Mouse (Mus musculus): ENCODE measurements around the gene Nrsn2.

Nrsn2 gene

GRCm38 (mm10) chr2:152337591-152338212 lies 38.7 kb downstream of the Nrsn2 start:
- TF ChIP-seq GATA4 (IDR thresholded peaks at IDR 0.05; ENCODE audit: insufficient replicate concordance, low read length): no peak

GRCm38 (mm10) chr2:152336856-152337255 lies 39.6 kb downstream of the Nrsn2 start:
- no peak for TF ChIP-seq GATA4 (IDR thresholded peaks at IDR 0.05; ENCODE audit: insufficient replicate concordance, low read length)

- TF ChIP-seq GATA4 (IDR thresholded peaks at IDR 0.05; ENCODE audit: insufficient replicate concordance, low read length): no peak
These were observed 41.1 kb downstream of the Nrsn2 start for GRCm38 (mm10) chr2:152335289-152335820.

- TF ChIP-seq GATA4 (IDR thresholded peaks at IDR 0.05; ENCODE audit: insufficient replicate concordance, low read length): no peak
These were observed 43.0 kb downstream of the Nrsn2 start for GRCm38 (mm10) chr2:152333345-152334006.

GRCm38 (mm10) chr2:152332101-152332825 lies 44.2 kb downstream of the Nrsn2 start, which contains the start of gene Rbck1:
Gene Rbck1, minus strand, starts transcription at chr2:152332653.
- TF ChIP-seq GATA4 (IDR thresholded peaks at IDR 0.05; ENCODE audit: insufficient replicate concordance, low read length): no peak

GRCm38 (mm10) chr2:152330858-152331423 lies 45.5 kb downstream of the Nrsn2 start:
- TF ChIP-seq GATA4 (IDR thresholded peaks at IDR 0.05; ENCODE audit: insufficient replicate concordance, low read length): no peak

- no peak for TF ChIP-seq GATA4 (IDR thresholded peaks at IDR 0.05; ENCODE audit: insufficient replicate concordance, low read length)
These were observed 48.5 kb downstream of the Nrsn2 start for GRCm38 (mm10) chr2:152327980-152328379.

- TF ChIP-seq GATA4 (IDR thresholded peaks at IDR 0.05; ENCODE audit: insufficient replicate concordance, low read length): no peak
These were observed 49.8 kb downstream of the Nrsn2 start for GRCm38 (mm10) chr2:152326654-152327053.

- no peak for TF ChIP-seq GATA4 (IDR thresholded peaks at IDR 0.05; ENCODE audit: insufficient replicate concordance, low read length)
These were observed 50.3 kb downstream of the Nrsn2 start for GRCm38 (mm10) chr2:152326157-152326556.

- TF ChIP-seq GATA4 (IDR thresholded peaks at IDR 0.05; ENCODE audit: insufficient replicate concordance, low read length): no peak
These were observed 51.6 kb downstream of the Nrsn2 start for GRCm38 (mm10) chr2:152324842-152325241.

GRCm38 (mm10) chr2:152323971-152324370 lies 52.5 kb downstream of the Nrsn2 start:
- TF ChIP-seq GATA4 (IDR thresholded peaks at IDR 0.05; ENCODE audit: insufficient replicate concordance, low read length): no peak

- TF ChIP-seq GATA4 (IDR thresholded peaks at IDR 0.05; ENCODE audit: insufficient replicate concordance, low read length): no peak
These were observed 54.2 kb downstream of the Nrsn2 start for GRCm38 (mm10) chr2:152322198-152322597.

GRCm38 (mm10) chr2:152321558-152321957 lies 54.9 kb downstream of the Nrsn2 start:
- no peak for TF ChIP-seq GATA4 (IDR thresholded peaks at IDR 0.05; ENCODE audit: insufficient replicate concordance, low read length)

Data from liver, adult (tissue).